Mouse (Mus musculus) CH12.LX (cell line): Measurements from ENCODE around the gene Pak4.

ENCODE experiments used
- CTCF ChIP-seq, 2 experiments: IDR thresholded peaks in 1 of 2; conservative IDR thresholded peaks in 1 of 2; 2 replicates each; pipeline ENCODE4 v1.5.1; 2011 to 2012; ENCODE audit warnings: low read depth in 2 of 2, low read length in 2 of 2, improper control_type of control experiment in 1 of 2, inconsistent platforms in 1 of 2, mild to moderate bottlenecking in 1 of 2, moderate library complexity in 1 of 2
- EP300 ChIP-seq: IDR thresholded peaks from 2 replicates; pipeline ENCODE4 v1.6.1; 2011; ENCODE audit warnings: low read length, improper control_type of control experiment
- GABPA ChIP-seq: IDR thresholded peaks from 2 replicates; pipeline ENCODE4 v1.6.1; 2012; ENCODE audit warnings: low read depth, low read length, improper control_type of control experiment, inconsistent platforms; ENCODE audit not compliant: insufficient replicate concordance
- MYC ChIP-seq: IDR thresholded peaks from 2 replicates; pipeline ENCODE4 v1.6.1; 2011; ENCODE audit warnings: low read depth, mild to moderate bottlenecking, improper control_type of control experiment, low read length
- NRF1 ChIP-seq: IDR thresholded peaks from 2 replicates; pipeline ENCODE4 v1.6.1; 2014; ENCODE audit warnings: low read depth, mild to moderate bottlenecking, inconsistent platforms, low read length, improper control_type of control experiment, moderate library complexity
- POLR2A ChIP-seq: IDR thresholded peaks from 2 replicates; pipeline ENCODE4 v1.6.1; 2011; ENCODE audit warnings: low read depth, mild to moderate bottlenecking, improper control_type of control experiment, low read length
- TCF12 ChIP-seq: IDR thresholded peaks from 2 replicates; pipeline ENCODE4 v1.6.1; 2014; ENCODE audit warnings: low read depth, mild to moderate bottlenecking, inconsistent platforms, low read length, improper control_type of control experiment
- UBTF ChIP-seq: IDR thresholded peaks from 2 replicates; pipeline ENCODE4 v1.6.1; 2012; ENCODE audit warnings: low read depth, mild to moderate bottlenecking, inconsistent platforms, low read length, improper control_type of control experiment, moderate library complexity

GRCm38 (mm10) chr7:28568253-28568652 is 29.7 kb downstream of the Pak4 start:
- no peak for TF ChIP-seq NRF1
- TF ChIP-seq MYC: no peak
- peak; percentile 66 to 92; a peak in 3 of 4 replicates for TF ChIP-seq CTCF (conservative IDR thresholded peaks at IDR 0.05 in 1 of 2, IDR thresholded peaks at IDR 0.05 in 1 of 2; ENCODE audit: low read depth in 2 of 2, low read length in 2 of 2)
- TF ChIP-seq POLR2A: no peak
- no peak for TF ChIP-seq TCF12
- no peak for TF ChIP-seq GABPA
- TF ChIP-seq UBTF: no peak
- TF ChIP-seq EP300: no peak
